In genomic region chr4:99979326-99979725, GRCm38 (mm10) we compare ENCODE assay signal across 29 mouse cellular contexts. TPM values are rescaled to one million over a fixed set of nuclear protein-coding genes. Genes with fewer than 3 reads are reported as not detected.
DNase-seq lines count a peak whose midpoint lies in the region; ATAC-seq lines count a peak whose summit lies in the region.
"Had no signal": no experiment of that assay in that cellular context is flagged by ENCODE, and none has a peak within 500 bp of the region (broad histone marks: within the 10 kb centered on the region; RNA-seq: fewer than 3 reads in every experiment).

No protein-coding gene starts in this region.

- peaks cover 41% of the 10 kb centered on the region for H3K36me3 ChIP-seq in heart, embryonic 10.5 days
- H3K36me3 ChIP-seq: embryonic facial prominence, embryonic 13.5 days; forebrain, embryonic 12.5 days; hindbrain, embryonic 10.5 days; hindbrain, embryonic 15.5 days had no signal

- DNase-seq in adrenal gland, postnatal 25 days = peak; percentile 17
- DNase-seq in adrenal gland, adult (ENCODE audit: inconsistent age in 2 of 2, low spot score in 1 of 2) = no peak
- DNase-seq in heart, postnatal 4 days = peak; percentile 23
- no peak for DNase-seq in heart, embryonic 10.5 days (ENCODE audit: low spot score)
- DNase-seq in NIH3T3 (ENCODE audit: low read depth) = peak; percentile 96
- DNase-seq in skeletal muscle tissue, adult 2 months (ENCODE audit: low read depth, low spot score) = peak; percentile 73
- DNase-seq: cerebellum, adult 18-20 months; cerebellum, postnatal 10 days; forebrain, postnatal 0 days; kidney, adult 11 months; kidney, postnatal 14 days; layer of hippocampus, adult 9-11 months; liver, postnatal 0 days; lung, postnatal 36 days; spleen, adult 18-20 months; thymus, postnatal 14 days had no signal

- H3K27ac ChIP-seq in heart, embryonic 10.5 days = no peak overlapping the region
- H3K27ac ChIP-seq: embryonic facial prominence, embryonic 13.5 days; forebrain, embryonic 12.5 days; hindbrain, embryonic 10.5 days; hindbrain, embryonic 15.5 days; limb, embryonic 13.5 days; liver, embryonic 12.5 days; neural tube, embryonic 13.5 days had no signal

- 90% methylated on average over 5 of the region's 5 CpGs for WGBS in heart, embryonic 10.5 days

- H3K27me3 ChIP-seq in heart, embryonic 10.5 days (ENCODE audit: insufficient read depth, poor library complexity, severe bottlenecking) = no peaks in the 10 kb centered on the region
- H3K27me3 ChIP-seq: embryonic facial prominence, embryonic 13.5 days; forebrain, embryonic 12.5 days; hindbrain, embryonic 15.5 days; limb, embryonic 13.5 days; liver, embryonic 12.5 days; neural tube, embryonic 13.5 days had no signal

- ATAC-seq in erythroid progenitor cell, adult 5-6 weeks (replicated peaks; ENCODE audit: low FRiP score, poor library complexity, severe bottlenecking) = no peak
- ATAC-seq: activated CD4-positive, CD25-positive, alpha-beta regulatory T cell, adult 4 months; CD4-positive, CD25-positive, alpha-beta regulatory T cell, adult 4 months; forebrain, postnatal 0 days; inflammation-experienced regulatory T-cells, adult 6 months; liver, embryonic 12.5 days; liver, postnatal 0 days; midbrain, embryonic 16.5 days had no signal

- H3K4me1 ChIP-seq in heart, embryonic 10.5 days = peaks cover 7% of the 10 kb centered on the region
- H3K4me1 ChIP-seq: forebrain, embryonic 12.5 days; hindbrain, embryonic 15.5 days; limb, embryonic 13.5 days; liver, embryonic 12.5 days had no signal

- H3K4me3 ChIP-seq in heart, embryonic 10.5 days = no peak overlapping the region
- H3K4me3 ChIP-seq: embryonic facial prominence, embryonic 13.5 days; forebrain, embryonic 12.5 days; hindbrain, embryonic 10.5 days; hindbrain, embryonic 15.5 days; limb, embryonic 13.5 days; liver, embryonic 12.5 days; myocyte; neural tube, embryonic 13.5 days had no signal

- no peaks in the 10 kb centered on the region for H3K9me3 ChIP-seq in heart, embryonic 10.5 days
- H3K9me3 ChIP-seq: embryonic facial prominence, embryonic 13.5 days; forebrain, embryonic 12.5 days; hindbrain, embryonic 10.5 days; hindbrain, embryonic 15.5 days; limb, embryonic 13.5 days; liver, embryonic 12.5 days; neural tube, embryonic 13.5 days had no signal

RNA-seq across cellular contexts. Expression of gene Itgb3bp, which starts 49.7 kb away (rescaled TPM):
- total RNA-seq in adrenal gland, postnatal 25 days (2021) = 7.0 and 9.1 TPM in 2 replicates
- total RNA-seq in heart, postnatal 4 days (2021) = 10 to 100 TPM; 10.4 to 13.6 TPM
- 37.0 and 43.8 TPM in 2 replicates for polyA plus RNA-seq in heart, embryonic 10.5 days (2016; fragmentation: Nextera tagmentation; extraction: Ambion mirVana)
- 1.4 and 15.5 TPM in 2 replicates for total RNA-seq in erythroid progenitor cell, adult 5-6 weeks (2015; ENCODE audit: low replicate concordance)
- 1.4 and 8.2 TPM in 2 replicates for total RNA-seq in erythroid progenitor cell, adult 5-6 weeks (2017; ENCODE audit: low replicate concordance)

RNA-seq across cellular contexts. Expression of gene Pgm1, which starts 50.1 kb away (rescaled TPM):
- 89.3 and 100 TPM in 2 replicates for total RNA-seq in adrenal gland, postnatal 25 days (2021)
- total RNA-seq in heart, postnatal 4 days (2021) = 100 to 1,000 TPM; 223 TPM
- polyA plus RNA-seq in heart, embryonic 10.5 days (2016; fragmentation: Nextera tagmentation; extraction: Ambion mirVana) = 259 and 327 TPM in 2 replicates
- total RNA-seq in erythroid progenitor cell, adult 5-6 weeks (2015; ENCODE audit: low replicate concordance) = 0.36 and 5.0 TPM in 2 replicates
- total RNA-seq in erythroid progenitor cell, adult 5-6 weeks (2017; ENCODE audit: low replicate concordance) = 5.7 and 7.8 TPM in 2 replicates

Comparison
In these comparisons a context has a peak if more than half of its experiments do, and no peak if none do; other contexts are left out.
1. DNase-seq: peak in adrenal gland, postnatal 25 days (single experiment), heart, postnatal 4 days (single experiment), NIH3T3 (single experiment) and skeletal muscle tissue, adult 2 months (single experiment); none in adrenal gland, adult (0 of 2) and heart, embryonic 10.5 days (single experiment).
2. RNA of gene Pgm1, which starts 50.1 kb away (total RNA-seq): 223 TPM in heart, postnatal 4 days and 89.3 to 100 TPM in adrenal gland, postnatal 25 days; 0.36 to 7.8 TPM in erythroid progenitor cell, adult 5-6 weeks; every median in the first group is over 10 times any median in the second.